Mouse (Mus musculus): ENCODE results near the gene Efcab3.
"Not testable (repeated sequence)": the region's sequence is repeated elsewhere in the genome, so short reads cannot be mapped to it uniquely, and the experiment has no call there.

DNA sequence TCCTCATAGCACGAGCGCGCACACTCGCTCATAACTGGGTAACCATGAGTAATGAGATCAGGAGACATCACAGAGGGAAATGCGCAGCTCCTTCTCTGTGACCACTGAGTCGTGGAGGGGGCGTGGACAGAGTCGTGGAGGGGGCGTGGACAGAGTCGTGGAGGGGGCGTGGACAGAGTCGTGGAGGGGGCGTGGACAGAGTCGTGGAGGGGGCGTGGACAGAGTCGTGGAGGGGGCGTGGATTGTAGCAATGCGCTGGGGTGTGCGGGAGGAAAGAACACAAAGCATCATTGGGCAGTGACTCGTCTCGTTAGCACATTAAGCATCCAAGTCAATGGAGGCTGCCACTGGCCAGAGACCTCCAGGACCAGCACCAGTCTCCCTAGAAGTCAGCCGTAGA is 49.1 kb downstream of the Efcab3 start:
- not testable (repeated sequence) for TF ChIP-seq CTCF, EP300 (IDR thresholded peaks at IDR 0.05; ENCODE audit: low read depth)

All from liver, embryonic 14.5 days (tissue).